Mouse (Mus musculus) WW6 (cell line): ENCODE data around the gene Trhr2.
A peak's percentile ranks its signal among the peaks of the same experiment; 100 is the strongest.

Experiments
- DNase-seq: peaks from one replicate; pipeline ENCODE4 v3.0.0-alpha.2; 2013; ENCODE audit warnings: low read depth, low spot score

Trhr2 gene

GRCm38 (mm10) chr8:122360696-122361416 is at the start of gene Trhr2:
Trhr2 (minus strand) TSS chr8:122360746.
- no peak for DNase-seq

- no peak for DNase-seq
These were observed 47.1 kb upstream of the Trhr2 start for GRCm38 (mm10) chr8:122407678-122408077.

- no peak for DNase-seq
These were observed 44.7 kb upstream of the Trhr2 start for GRCm38 (mm10) chr8:122405146-122405805.

GRCm38 (mm10) chr8:122398186-122398585 is 37.6 kb upstream of the Trhr2 start:
- no peak for DNase-seq

- no peak for DNase-seq
These were observed 34.7 kb upstream of the Trhr2 start for GRCm38 (mm10) chr8:122395291-122395690.

- no peak for DNase-seq
These were observed 33.2 kb upstream of the Trhr2 start for GRCm38 (mm10) chr8:122393717-122394116.

- no peak for DNase-seq
These were observed 30.2 kb upstream of the Trhr2 start for GRCm38 (mm10) chr8:122390758-122391157.

GRCm38 (mm10) chr8:122389357-122389756 is 28.8 kb upstream of the Trhr2 start:
- DNase-seq = peak; percentile 14

- DNase-seq = no peak
These were observed 22.5 kb upstream of the Trhr2 start for GRCm38 (mm10) chr8:122383039-122383438.

GRCm38 (mm10) chr8:122376365-122377231 is 16.1 kb upstream of the Trhr2 start, which contains the start of gene Zc3h18:
Zc3h18 (plus strand) TSS chr8:122376609.
- DNase-seq = peak; percentile 99

- DNase-seq = no peak
These were observed 15.3 kb upstream of the Trhr2 start for GRCm38 (mm10) chr8:122375751-122376364.

GRCm38 (mm10) chr8:122375320-122375719 is 14.8 kb upstream of the Trhr2 start:
- no peak for DNase-seq

GRCm38 (mm10) chr8:122371706-122372105 is 11.2 kb upstream of the Trhr2 start:
- DNase-seq = no peak

GRCm38 (mm10) chr8:122369665-122370064 is 9.1 kb upstream of the Trhr2 start:
- DNase-seq = peak; percentile 18

GRCm38 (mm10) chr8:122368494-122368893 is 7.9 kb upstream of the Trhr2 start:
- DNase-seq = no peak

- no peak for DNase-seq
These were observed 2.4 kb upstream of the Trhr2 start for GRCm38 (mm10) chr8:122362967-122363366.

- no peak for DNase-seq
These were observed 1.7 kb upstream of the Trhr2 start for GRCm38 (mm10) chr8:122362271-122362670.

- no peak for DNase-seq
These were observed 1.3 kb downstream of the Trhr2 start for GRCm38 (mm10) chr8:122359111-122359775.

GRCm38 (mm10) chr8:122357641-122358040 is 2.9 kb downstream of the Trhr2 start:
- DNase-seq = no peak

GRCm38 (mm10) chr8:122357202-122357601 is 3.3 kb downstream of the Trhr2 start:
- no peak for DNase-seq
